Mouse (Mus musculus) forelimb bud, embryonic 11.5 days (tissue): ENCODE data around the gene Snx32.

Experiments used
- DNase-seq: peaks from one replicate; pipeline ENCODE4 v3.0.0-alpha.2; 2012; ENCODE audit warnings: low read depth, low spot score

Gene Snx32

DNA sequence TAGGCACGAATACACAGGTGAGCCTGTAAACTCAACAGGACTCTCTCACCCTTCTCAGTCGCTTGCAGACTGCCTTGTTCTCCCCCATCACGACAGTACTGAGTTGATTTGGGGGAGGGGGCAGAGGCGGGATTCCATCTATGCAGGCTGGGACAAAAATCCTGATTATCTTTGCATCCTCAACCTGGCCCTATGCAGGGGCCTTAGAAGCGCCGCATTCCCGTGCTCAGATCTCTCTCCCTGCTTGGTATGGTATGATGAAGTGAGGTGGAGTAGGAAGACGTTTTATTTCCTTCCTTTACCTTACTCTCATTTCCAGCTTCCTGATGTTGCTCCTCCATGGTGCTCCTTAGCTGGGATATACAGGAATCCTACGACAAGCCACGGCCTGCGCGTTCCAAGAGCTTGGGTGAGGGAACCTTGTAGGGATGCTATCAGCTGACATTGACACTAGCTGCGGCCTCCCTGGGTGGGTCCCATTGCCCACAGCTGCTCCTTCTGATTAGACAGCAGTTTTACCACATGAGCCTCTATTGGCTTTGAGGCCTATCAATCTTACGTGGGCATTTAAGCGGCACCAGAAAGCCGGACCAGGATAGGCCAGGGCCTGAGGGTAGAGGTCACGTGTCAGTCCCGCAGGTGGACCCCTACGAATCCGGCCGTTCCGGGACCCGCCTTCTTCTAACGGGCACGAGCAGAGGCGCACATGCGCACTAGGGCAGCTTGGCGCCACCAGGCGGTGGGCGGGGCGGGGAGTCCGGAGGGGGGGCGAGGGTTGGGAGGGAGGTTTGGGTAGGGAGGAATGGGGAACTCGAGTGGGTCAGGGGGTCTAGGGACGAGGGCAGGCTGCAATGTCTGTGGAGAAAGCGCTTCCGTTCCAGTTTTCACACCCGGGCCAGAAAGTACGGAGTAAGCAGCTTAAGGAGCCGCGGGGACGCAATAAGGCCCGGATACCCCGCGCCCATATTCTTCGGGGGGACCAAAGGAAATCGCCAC is at the start of gene Snx32:
Snx32 (minus strand) TSS at position 508 of the 996 bp plus-strand sequence.
- peak; percentile 97 for DNase-seq

- DNase-seq, result no peak
Measured at GRCm38 (mm10) chr19:5559631-5560456, 49.5 kb upstream of the Snx32 start.

DNA sequence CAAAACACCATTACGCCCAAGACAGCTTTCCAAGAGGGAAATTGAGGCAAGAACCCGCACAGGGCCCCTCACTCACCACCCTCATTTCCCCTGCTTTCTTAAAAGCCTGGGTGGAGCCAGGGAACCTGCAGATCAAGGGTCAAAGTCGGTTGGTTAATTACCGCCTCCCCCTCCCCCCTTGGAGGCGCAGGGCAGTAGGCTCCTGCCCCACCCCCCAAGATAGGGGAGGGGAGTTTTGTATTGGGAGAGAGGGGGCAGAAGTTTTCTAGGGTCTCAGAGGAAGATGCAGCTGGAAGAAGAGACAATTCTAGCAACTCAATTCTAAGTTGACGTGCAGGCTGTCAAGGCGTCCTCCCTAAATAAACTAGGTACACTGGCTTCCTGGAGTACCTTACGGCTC is 48.9 kb upstream of the Snx32 start:
- DNase-seq, result no peak

- DNase-seq, result no peak
Measured at GRCm38 (mm10) chr19:5558770-5559169, 48.4 kb upstream of the Snx32 start.

DNA sequence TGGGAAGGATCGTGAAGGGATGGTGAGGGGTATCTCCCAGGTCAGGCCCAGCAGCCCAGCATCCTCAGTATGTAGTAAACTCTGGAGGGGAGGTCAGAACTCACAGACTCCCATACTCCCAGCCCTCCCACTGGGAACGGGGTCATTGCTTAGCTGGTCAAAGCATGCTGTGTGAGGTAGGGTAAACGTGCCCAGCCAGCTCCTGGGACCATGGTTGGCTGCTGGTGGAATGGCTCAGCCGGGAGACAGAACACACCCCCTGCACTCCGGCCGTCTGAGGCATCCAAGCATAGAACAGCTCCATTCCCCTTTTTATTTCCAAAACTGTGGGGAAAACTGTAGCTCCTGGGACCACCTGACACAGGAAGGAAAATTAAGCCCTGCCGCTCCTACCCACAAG is 47.8 kb upstream of the Snx32 start:
- no peak for DNase-seq

- no peak for DNase-seq
Measured at GRCm38 (mm10) chr19:5554212-5554611, 43.9 kb upstream of the Snx32 start.

GRCm38 (mm10) chr19:5553802-5554201 is 43.5 kb upstream of the Snx32 start:
- no peak for DNase-seq

DNA sequence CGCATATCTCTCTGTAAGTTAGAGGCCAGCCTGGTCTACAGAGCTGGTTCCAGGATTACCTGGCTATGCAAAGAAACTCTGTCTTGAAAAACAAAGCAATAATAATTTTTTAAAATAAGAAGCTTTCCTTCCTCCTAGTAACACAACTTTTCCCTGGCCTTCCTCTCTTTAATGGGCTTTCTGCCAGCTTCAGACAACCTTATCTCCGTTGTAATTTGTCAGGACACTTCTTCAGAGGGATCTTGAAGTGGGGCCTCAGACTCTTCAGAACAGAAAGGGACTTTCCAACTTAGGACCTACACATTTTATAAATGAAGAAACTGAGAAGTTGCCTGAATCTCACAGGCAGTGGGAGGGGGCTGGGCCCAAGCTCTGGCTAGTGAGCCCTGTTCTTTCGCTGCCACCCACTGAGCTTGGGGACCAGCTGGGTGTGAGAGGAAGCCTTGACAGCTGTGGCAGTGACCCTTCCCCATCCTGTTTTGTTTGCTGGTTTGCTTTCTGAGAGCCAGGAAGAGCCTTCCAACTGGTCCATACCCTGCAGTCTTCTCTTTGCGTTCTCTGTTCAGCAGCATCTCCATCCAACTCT is 37.2 kb upstream of the Snx32 start:
- DNase-seq, result no peak

- no peak for DNase-seq
Measured at GRCm38 (mm10) chr19:5544031-5544430, 33.7 kb upstream of the Snx32 start.

- DNase-seq, result no peak
Measured at GRCm38 (mm10) chr19:5543362-5543761, 33.0 kb upstream of the Snx32 start.

DNA sequence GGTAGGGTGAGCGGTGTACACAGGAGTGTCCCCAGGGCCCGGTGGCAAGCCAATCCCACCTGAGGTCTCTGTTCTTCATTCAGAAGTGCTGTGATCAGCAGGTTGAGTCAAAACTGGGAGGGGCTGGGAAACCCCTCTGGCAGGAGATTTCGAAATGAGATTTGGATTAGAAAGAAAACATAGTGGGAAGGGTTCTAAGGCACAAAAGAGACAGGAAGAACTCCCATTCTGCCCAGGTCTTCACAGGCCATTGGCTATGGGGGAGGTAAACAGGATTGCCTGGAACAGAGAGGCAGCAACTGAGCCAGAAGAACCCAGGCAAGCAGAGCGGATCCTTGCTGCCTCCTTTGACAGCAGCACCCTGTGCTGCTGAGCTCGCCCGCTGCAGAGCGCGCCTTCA is 28.4 kb upstream of the Snx32 start:
- no peak for DNase-seq

DNA sequence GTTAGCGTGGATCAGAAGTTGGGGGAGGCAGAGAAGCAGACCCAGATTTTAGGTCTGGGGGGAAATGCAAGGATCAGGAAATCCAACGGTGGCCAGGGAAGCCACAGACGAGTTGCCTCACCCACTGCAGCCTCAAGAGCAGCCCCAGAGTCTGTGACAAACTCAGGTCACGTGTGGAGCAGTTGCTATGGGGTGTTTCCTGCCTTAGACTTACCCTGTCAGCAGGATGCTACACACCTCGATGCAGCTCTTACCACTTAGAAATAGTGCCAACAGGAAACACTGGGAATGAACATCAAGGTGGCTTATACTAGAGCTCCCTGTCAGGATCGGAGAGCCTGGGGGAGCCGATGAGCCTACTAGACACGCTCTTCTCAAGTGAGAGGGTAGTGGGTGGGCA is 22.2 kb upstream of the Snx32 start:
- DNase-seq, result no peak

- DNase-seq, result no peak
Measured at GRCm38 (mm10) chr19:5530138-5530524, 19.8 kb upstream of the Snx32 start.

- DNase-seq, result peak; percentile 93
Measured at GRCm38 (mm10) chr19:5529325-5530137, 19.2 kb upstream of the Snx32 start.

- DNase-seq, result no peak
Measured at GRCm38 (mm10) chr19:5525204-5525603, 14.9 kb upstream of the Snx32 start.

GRCm38 (mm10) chr19:5518721-5519120 is 8.4 kb upstream of the Snx32 start:
- DNase-seq, result no peak

- no peak for DNase-seq
Measured at GRCm38 (mm10) chr19:5516906-5517505, 6.7 kb upstream of the Snx32 start.

DNA sequence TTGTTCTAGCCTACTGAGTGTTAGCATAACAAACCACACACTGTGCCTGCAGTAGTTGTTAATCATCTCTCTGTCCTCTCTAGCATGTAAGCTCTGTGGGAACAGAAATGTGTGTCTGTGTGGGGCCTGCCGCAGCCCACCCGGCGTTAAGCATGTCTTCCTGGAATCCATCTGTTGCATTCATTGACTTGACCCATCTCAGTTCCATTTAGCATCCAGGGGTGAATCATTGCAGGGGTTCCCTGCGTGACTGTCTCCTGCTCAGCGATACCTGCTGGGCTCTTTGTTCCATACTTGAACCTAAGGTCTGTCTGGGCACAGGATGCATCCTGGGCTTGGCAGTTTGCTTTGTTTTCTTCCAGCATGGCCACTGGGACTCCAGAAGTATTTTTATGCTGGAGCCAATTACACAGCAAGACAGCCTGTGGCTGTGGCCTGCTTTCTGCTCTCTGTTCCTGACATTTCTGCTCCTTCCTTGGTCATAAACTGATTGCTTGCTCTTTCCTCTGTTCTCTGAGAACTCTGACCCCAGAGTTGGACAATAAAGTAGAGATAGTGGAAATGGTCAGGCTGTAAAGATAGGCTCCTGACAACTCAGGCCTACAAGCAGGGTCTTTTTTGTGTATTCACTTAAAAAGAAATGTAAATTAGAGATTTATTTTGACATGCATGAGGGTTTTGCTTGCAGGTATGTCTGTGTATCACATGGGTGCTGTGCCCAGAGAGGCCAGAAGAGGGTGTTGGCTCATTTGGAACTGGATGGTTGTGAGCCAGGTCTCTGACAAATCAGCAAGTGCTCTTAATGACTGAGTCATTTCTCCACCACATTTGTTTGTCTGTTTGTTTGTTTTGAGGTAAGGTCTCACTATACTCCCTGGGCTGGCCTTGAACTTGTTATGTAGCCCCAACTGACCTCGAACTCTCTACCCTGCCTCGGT is 5.8 kb upstream of the Snx32 start:
- no peak for DNase-seq

GRCm38 (mm10) chr19:5513005-5513349 is 2.6 kb upstream of the Snx32 start:
- no peak for DNase-seq
